8 mouse cellular contexts compared by ENCODE assay signal in genomic region chr12:46819348-46820022, GRCm38 (mm10). TPM values are rescaled to one million over a fixed set of nuclear protein-coding genes. Genes with fewer than 3 reads are reported as not detected.
A peak's percentile ranks its signal among the peaks of the same experiment; 100 is the strongest.
DNase-seq lines count a peak whose midpoint lies in the region; TF ChIP-seq lines count a peak whose summit lies in the region.

No protein-coding gene starts in this region.

- peaks cover 9% of the 10 kb centered on the region; the same call in 1 of the 2 replicates for H3K79me2 ChIP-seq in MEL (ENCODE audit: control insufficient read depth, insufficient read depth, low read length, poor library complexity)

- TF ChIP-seq CTCF in MEL (IDR thresholded peaks at IDR 0.05 in 2 of 3, conservative IDR thresholded peaks at IDR 0.05 in 1 of 3; ENCODE audit: control insufficient read depth in 1 of 3, insufficient read depth in 1 of 3, low read depth in 2 of 3, low read length in 3 of 3, poor library complexity in 1 of 3, severe bottlenecking in 1 of 3), result no peak
- TF ChIP-seq CTCF in lung, adult 2 months (IDR thresholded peaks at IDR 0.05; ENCODE audit: insufficient read depth, low read length), result no peak

- peak; percentile 94 for DNase-seq in MEL (ENCODE audit: low read depth, low spot score)
- peak; percentile 98 for DNase-seq in cerebellum, adult 11-12 months
- peak; percentile 91 for DNase-seq in forelimb bud, embryonic 11.5 days (ENCODE audit: low read depth, low spot score)
- peak; percentile 97 for DNase-seq in heart, postnatal 4 days
- DNase-seq in layer of hippocampus, adult 8-10 months (ENCODE audit: low spot score in 2 of 2), result peak; percentile 94 to 97
- DNase-seq in lung, adult 2 months, result peak; percentile 92
- DNase-seq in ovary, postnatal 14 days (ENCODE audit: low spot score), result peak; percentile 93
- DNase-seq in thymus, postnatal 25 days, result peak; percentile 38

- no peaks in the 10 kb centered on the region for H3K27me3 ChIP-seq in MEL (ENCODE audit: control insufficient read depth in 1 of 2, insufficient read depth in 2 of 2, low read length in 2 of 2)

- peak overlapping the region; percentile 54 to 72 for H3K4me3 ChIP-seq in MEL (ENCODE audit: control insufficient read depth in 1 of 2, insufficient read depth in 1 of 2, low read depth in 2 of 2, low read length in 2 of 2)
- peak overlapping the region; percentile 51 for H3K4me3 ChIP-seq in lung, adult 2 months (replicated peaks; ENCODE audit: extremely low read depth, low read depth, low read length)

- H3K4me1 ChIP-seq in MEL (ENCODE audit: control insufficient read depth in 1 of 2, insufficient read depth in 2 of 2, low read length in 2 of 2), result no peaks in the 10 kb centered on the region
- H3K4me1 ChIP-seq in lung, adult 2 months (ENCODE audit: control insufficient read depth, insufficient read depth, low read length), result no peaks in the 10 kb centered on the region

- H3K9ac ChIP-seq in MEL (ENCODE audit: control insufficient read depth, low read depth, low read length, poor library complexity, severe bottlenecking), result peak overlapping the region; percentile 80

- TF ChIP-seq RAD21 in MEL (IDR thresholded peaks at IDR 0.05; ENCODE audit: low read depth, low read length), result no peak

- 0 out of 4 replicates have a peak, but pooled peaks of 1 of the 2 experiments have one; percentile 23 for TF ChIP-seq EP300 in MEL (IDR thresholded peaks at IDR 0.05; ENCODE audit: low read depth in 1 of 2, low read length in 2 of 2)

- peak; percentile 44 to 50; a peak in 2 of 4 replicates for TF ChIP-seq POLR2A in MEL (IDR thresholded peaks at IDR 0.05; ENCODE audit: control insufficient read depth in 1 of 2, insufficient read depth in 1 of 2, low read depth in 1 of 2, low read length in 2 of 2, poor library complexity in 1 of 2)
- TF ChIP-seq POLR2A in lung, adult 2 months (IDR thresholded peaks at IDR 0.05; ENCODE audit: borderline replicate concordance, extremely low read depth, low read depth, low read length), result 0 out of 2 replicates have a peak, but pooled peaks have one; percentile 43

- WGBS in lung, adult 2 months, result 3% methylated on average over 57 of the region's 57 CpGs

- H3K36me3 ChIP-seq in MEL (ENCODE audit: control insufficient read depth in 1 of 2, insufficient read depth in 2 of 2, low read length in 2 of 2), result peaks cover 0 to 7% of the 10 kb centered on the region in 2 experiments; a peak in 2 of 4 replicates

- H3K9me3 ChIP-seq in MEL (replicated peaks; ENCODE audit: insufficient read depth, low read length), result no peaks in the 10 kb centered on the region

- H3K27ac ChIP-seq in MEL (ENCODE audit: control insufficient read depth, low read depth, low read length), result peak overlapping the region; percentile 44

TF ChIP-seq in MEL, 35 proteins besides CTCF, POLR2A, EP300 and RAD21:
- TF ChIP-seq GATA1 (IDR thresholded peaks at IDR 0.05; ENCODE audit: low read depth, low read length) (no peak), SIN3A (IDR thresholded peaks at IDR 0.05; ENCODE audit: low read length) (peak; percentile 54; the same call in 1 of the 2 replicates), HCFC1 (IDR thresholded peaks at IDR 0.05; ENCODE audit: low read depth, low read length) (0 out of 2 replicates have a peak, but pooled peaks have one; percentile 17), USF2 (IDR thresholded peaks at IDR 0.05; ENCODE audit: borderline replicate concordance in 1 of 2, insufficient read depth in 1 of 2, low read depth in 1 of 2, low read length in 2 of 2) (no peak), RCOR1 (IDR thresholded peaks at IDR 0.05; ENCODE audit: low read depth, low read length) (no peak), NELFE (IDR thresholded peaks at IDR 0.05; ENCODE audit: low read depth, low read length) (peak; percentile 31; the same call in 1 of the 2 replicates), POLR2AphosphoS5 (IDR thresholded peaks at IDR 0.05; ENCODE audit: borderline replicate concordance, low read depth, low read length) (no peak), TCF12 (IDR thresholded peaks at IDR 0.05; ENCODE audit: low read depth, low read length) (0 out of 2 replicates have a peak, but pooled peaks have one; percentile 8), SMC3 (IDR thresholded peaks at IDR 0.05; ENCODE audit: low read depth, low read length) (no peak), BHLHE40 (IDR thresholded peaks at IDR 0.05; ENCODE audit: borderline replicate concordance, low read depth, low read length) (no peak), E2F4 (IDR thresholded peaks at IDR 0.05; ENCODE audit: borderline replicate concordance, low read depth, low read length) (peak; percentile 35; the same call in 1 of the 2 replicates), JUND (IDR thresholded peaks at IDR 0.05; ENCODE audit: low read depth, low read length) (no peak), MXI1 (IDR thresholded peaks at IDR 0.05; ENCODE audit: low read depth, low read length) (0 out of 2 replicates have a peak, but pooled peaks have one; percentile 14), ETS1 (IDR thresholded peaks at IDR 0.05; ENCODE audit: low read depth, low read length) (no peak), ELF1 (IDR thresholded peaks at IDR 0.05; ENCODE audit: low read depth, low read length) (no peak)

RNA-seq across cellular contexts. Expression of gene Nova1, which starts 0.8 kb away (rescaled TPM):
- total RNA-seq in MEL (2012; rRNA removed), result 0.42 and 0.46 TPM in 2 replicates
- polyA plus RNA-seq in MEL (2012; ENCODE audit: insufficient read depth in 1 of 2, insufficient read length in 2 of 2, low read depth in 1 of 2, low replicate concordance in 2 of 2, missing spikeins in 1 of 2), result 1 to 10 TPM in 1 of 2 experiments, not detected in 1; 2.3 TPM
- 1 to 10 TPM; 3.4 to 3.7 TPM for total RNA-seq in heart, postnatal 4 days (2021)
- total RNA-seq in layer of hippocampus, adult 8-10 months (2022), result 10 to 100 TPM; 25.3 to 34.5 (median 31.7) TPM
- 0.86 and 2.1 TPM in 2 replicates for polyA plus RNA-seq in lung, adult 2 months (2012; rRNA removed)

Comparison
In these comparisons a context has a peak if more than half of its experiments do, and no peak if none do; other contexts are left out.
1. Peak in every context shown above with its lines: DNase-seq, H3K4me3 ChIP-seq and H3K27ac ChIP-seq.
2. DNase-seq: peak in every context shown above with its lines; median percentile 98 in cerebellum, adult 11-12 months; 97 in heart, postnatal 4 days; 96 in layer of hippocampus, adult 8-10 months; 94 in MEL; 93 in ovary, postnatal 14 days; 92 in lung, adult 2 months; 91 in forelimb bud, embryonic 11.5 days; 38 in thymus, postnatal 25 days.
3. RNA of gene Nova1, which starts 0.8 kb away (total RNA-seq): 25.3 to 34.5 TPM in layer of hippocampus, adult 8-10 months; 3.4 to 3.7 TPM in heart, postnatal 4 days and 0.42 to 0.46 TPM in MEL; every median in the first group is over 4 times any median in the second.